Mouse (Mus musculus): Measurements from ENCODE around the gene Mbnl2. TPM values are rescaled to one million over a fixed set of nuclear protein-coding genes. Genes with fewer than 3 reads are reported as not detected.
A peak's percentile ranks its signal among the peaks of the same experiment; 100 is the strongest.
"Not testable (repeated sequence)": the region's sequence is repeated elsewhere in the genome, so short reads cannot be mapped to it uniquely, and the experiment has no call there.

The Mbnl2 gene
- polyA plus RNA-seq, 1 experiment from 2014 or later = 173 TPM

DNA sequence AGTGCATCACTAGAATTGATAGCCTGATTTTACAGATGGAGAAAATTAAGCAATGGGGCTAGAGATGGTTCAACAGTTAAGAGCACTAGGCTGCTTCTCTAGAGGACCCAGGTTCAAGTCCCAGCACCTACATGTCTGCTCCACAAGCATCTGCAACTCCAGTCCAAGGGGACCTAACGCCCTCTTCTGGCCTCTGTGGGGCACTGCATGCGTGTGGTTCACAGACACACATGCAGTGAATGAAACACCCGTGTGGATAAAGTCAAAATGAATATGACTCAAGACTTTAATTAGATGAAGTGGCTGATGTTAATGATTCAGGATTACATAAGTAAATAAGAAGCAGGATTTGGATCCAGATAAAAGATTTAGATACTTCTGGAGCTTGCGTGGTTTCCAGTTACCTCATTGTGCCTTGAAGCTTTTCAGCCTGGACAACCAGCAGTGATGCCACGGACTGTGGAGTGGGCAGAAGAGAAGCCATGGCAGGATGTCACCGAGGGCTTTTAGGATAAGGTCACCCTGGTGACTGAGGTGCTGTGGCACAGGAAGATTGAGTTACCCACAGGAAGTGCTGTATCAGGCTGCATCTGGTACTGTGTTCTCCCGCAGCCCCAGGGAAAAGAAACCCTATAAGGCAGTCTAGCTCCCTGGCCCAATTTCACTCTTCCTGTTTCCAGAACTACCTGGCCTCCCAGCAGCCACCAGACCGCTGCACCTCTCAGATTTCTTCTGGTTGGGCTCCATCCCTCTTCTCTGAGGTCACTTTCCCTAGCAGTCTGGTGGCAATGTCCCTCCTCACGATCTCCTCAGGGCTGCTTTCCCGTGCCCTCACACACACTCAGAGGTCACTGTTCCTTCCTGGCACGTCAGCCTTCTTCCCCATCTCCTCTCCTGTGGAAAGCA, 72.2 kb downstream of the Mbnl2 start:
- 60% methylated on average over 11 of the region's 11 CpGs for WGBS
- peaks cover 8% of the 10 kb centered on the region; the same call in 1 of the 2 replicates for H3K9me3 ChIP-seq (replicated peaks)
- H3K36me3 ChIP-seq = peaks cover 43% of the 10 kb centered on the region
- no peak overlapping the region for H3K4me3 ChIP-seq (replicated peaks)
- no peaks in the 10 kb centered on the region for H3K27me3 ChIP-seq
- no peak overlapping the region for H3K9ac ChIP-seq
- 0 out of 2 replicates have a peak overlapping the region, but pooled peaks have one; percentile 17 for H3K27ac ChIP-seq (replicated peaks)
- H3K4me1 ChIP-seq = peaks cover 16% of the 10 kb centered on the region
- ATAC-seq (ENCODE audit: insufficient number of reproducible peaks, low FRiP score, low TSS enrichment, low read depth) = no peak
- H3K4me2 ChIP-seq (replicated peaks) = no peak overlapping the region

DNA sequence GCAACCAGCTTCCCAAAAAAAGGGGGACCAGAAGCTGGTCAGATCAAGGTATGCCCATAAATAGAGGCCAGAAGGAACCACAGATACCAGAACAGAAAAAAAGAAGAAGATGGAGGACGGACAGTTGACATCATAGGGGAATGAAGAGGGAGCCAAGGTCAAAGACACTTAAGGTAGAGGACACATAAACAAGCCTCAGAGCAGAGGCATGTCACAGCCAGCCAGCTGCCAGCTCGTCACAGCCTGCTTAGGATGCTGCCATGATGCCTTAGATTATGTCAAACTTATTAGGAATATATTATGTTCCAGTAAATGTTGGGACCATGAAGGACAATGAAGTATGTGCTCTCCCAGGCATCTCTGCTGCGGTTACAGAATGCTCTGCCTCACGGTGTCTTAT, 73.9 kb downstream of the Mbnl2 start:
- Histone ChIP-seq H3K4me2 (replicated peaks) (no peak overlapping the region), H3K9ac (no peak overlapping the region), H3K4me3 (replicated peaks) (no peak overlapping the region), H3K27me3 (no peaks in the 10 kb centered on the region), H3K27ac (replicated peaks) (no peak overlapping the region), H3K4me1 (peaks cover 33% of the 10 kb centered on the region), H3K36me3 (peaks cover 40% of the 10 kb centered on the region), H3K9me3 (replicated peaks) (peaks cover 8% of the 10 kb centered on the region; the same call in 1 of the 2 replicates)
- ATAC-seq (ENCODE audit: insufficient number of reproducible peaks, low FRiP score, low TSS enrichment, low read depth) = no peak
- WGBS = 87% methylated on average over 4 of the region's 4 CpGs

DNA sequence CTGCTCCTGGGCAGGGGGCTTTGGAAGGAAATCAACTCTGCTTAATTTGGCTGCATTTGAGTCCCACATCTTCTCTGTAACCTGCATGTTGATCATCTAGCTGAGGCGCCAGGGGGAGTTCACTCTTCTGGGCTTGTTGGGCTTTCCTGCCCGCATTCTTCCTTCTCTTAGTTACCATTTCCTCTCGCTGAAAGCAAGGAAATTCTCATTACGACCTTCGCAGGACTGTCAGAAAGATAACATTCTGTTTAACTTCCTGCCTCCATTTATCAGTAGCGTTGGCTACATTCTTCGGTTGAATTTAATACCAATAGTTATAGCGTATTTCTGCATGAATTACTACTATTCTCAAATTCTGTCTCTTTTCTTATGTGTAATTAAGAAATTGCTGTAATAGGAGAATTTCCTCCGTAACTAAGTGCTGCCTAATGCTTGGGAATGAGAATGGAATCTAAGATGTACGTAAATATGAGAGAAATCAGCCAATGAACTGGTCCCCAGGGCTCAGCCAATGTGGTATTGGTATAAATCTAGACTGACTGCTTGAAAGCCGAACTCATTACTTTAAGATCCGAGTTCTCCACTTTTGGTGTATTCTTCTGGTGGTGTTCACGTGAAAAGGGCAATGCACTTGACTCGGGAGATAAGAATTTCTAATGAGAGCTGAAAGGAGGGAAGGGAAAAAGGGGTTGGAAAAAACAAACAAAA, 76.8 kb downstream of the Mbnl2 start:
- Histone ChIP-seq H3K4me3 (replicated peaks) (no peak overlapping the region), H3K27me3 (no peaks in the 10 kb centered on the region), H3K36me3 (peaks cover 27% of the 10 kb centered on the region), H3K9me3 (replicated peaks) (no peaks in the 10 kb centered on the region), H3K9ac (no peak overlapping the region), H3K4me2 (replicated peaks) (no peak overlapping the region), H3K4me1 (peaks cover 50% of the 10 kb centered on the region), H3K27ac (replicated peaks) (peak overlapping the region; percentile 83)
- no peak for ATAC-seq (ENCODE audit: insufficient number of reproducible peaks, low FRiP score, low TSS enrichment, low read depth)
- 50% methylated on average over 14 of the region's 14 CpGs for WGBS

DNA sequence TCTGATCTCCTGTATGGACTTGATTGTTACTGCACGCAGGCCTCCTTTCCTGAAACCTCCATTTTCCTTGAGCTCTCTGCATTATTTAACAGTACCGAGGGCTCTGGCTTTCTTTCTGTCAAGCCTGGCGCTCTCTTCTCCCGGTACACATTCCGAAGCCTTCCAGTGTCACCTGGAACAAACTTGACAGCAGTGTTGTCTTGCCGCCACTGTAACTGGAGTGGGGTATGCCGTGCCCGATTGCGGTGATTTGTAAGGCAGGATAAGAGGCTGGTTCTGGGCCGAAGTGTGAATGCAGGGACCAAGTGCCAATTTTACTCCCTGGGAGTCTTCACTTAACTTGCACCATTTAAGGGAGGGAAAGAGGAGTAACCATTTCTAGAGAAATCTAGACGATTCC, 77.7 kb downstream of the Mbnl2 start:
- no peak; the same call in 1 of the 2 replicates for ATAC-seq (ENCODE audit: insufficient number of reproducible peaks, low FRiP score, low TSS enrichment, low read depth)
- Histone ChIP-seq H3K27ac (replicated peaks) (peak overlapping the region; percentile 83), H3K36me3 (peaks cover 20% of the 10 kb centered on the region), H3K4me1 (peaks cover 46% of the 10 kb centered on the region), H3K9me3 (replicated peaks) (no peaks in the 10 kb centered on the region), H3K27me3 (no peaks in the 10 kb centered on the region), H3K4me3 (replicated peaks) (no peak overlapping the region), H3K9ac (no peak overlapping the region), H3K4me2 (replicated peaks) (0 out of 2 replicates have a peak overlapping the region, but pooled peaks have one; percentile 15)
- WGBS = 27% methylated on average over 11 of the region's 11 CpGs

DNA sequence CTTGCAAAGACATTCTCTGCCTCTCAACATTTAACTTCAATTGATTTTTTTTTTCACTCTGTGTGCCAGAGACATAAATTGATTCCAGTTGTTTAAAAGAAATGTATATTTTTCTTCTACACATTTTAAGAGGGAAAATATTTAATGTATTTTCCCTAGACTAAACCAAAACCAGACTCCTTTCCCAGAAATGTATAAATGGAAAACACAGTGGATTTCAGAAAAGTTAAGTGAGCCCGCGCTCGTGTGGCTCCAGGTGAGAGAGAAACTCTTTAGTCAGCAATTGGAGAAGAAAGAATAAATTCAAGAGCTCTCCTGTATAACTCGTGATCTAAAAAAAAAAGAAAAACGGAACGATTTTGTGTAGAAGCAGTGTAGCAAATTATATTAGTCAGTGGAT, 79.1 kb downstream of the Mbnl2 start:
- Histone ChIP-seq H3K9ac (no peak overlapping the region), H3K36me3 (0 out of 2 replicates have a peak, but pooled peaks cover 7% of the 10 kb centered on the region), H3K27ac (replicated peaks) (peak overlapping the region; percentile 83), H3K4me2 (replicated peaks) (no peak overlapping the region), H3K9me3 (replicated peaks) (no peaks in the 10 kb centered on the region), H3K4me1 (peaks cover 46% of the 10 kb centered on the region), H3K27me3 (no peaks in the 10 kb centered on the region), H3K4me3 (replicated peaks) (no peak overlapping the region)
- WGBS = 28% methylated on average over 6 of the region's 6 CpGs
- ATAC-seq (ENCODE audit: insufficient number of reproducible peaks, low FRiP score, low TSS enrichment, low read depth) = no peak

DNA sequence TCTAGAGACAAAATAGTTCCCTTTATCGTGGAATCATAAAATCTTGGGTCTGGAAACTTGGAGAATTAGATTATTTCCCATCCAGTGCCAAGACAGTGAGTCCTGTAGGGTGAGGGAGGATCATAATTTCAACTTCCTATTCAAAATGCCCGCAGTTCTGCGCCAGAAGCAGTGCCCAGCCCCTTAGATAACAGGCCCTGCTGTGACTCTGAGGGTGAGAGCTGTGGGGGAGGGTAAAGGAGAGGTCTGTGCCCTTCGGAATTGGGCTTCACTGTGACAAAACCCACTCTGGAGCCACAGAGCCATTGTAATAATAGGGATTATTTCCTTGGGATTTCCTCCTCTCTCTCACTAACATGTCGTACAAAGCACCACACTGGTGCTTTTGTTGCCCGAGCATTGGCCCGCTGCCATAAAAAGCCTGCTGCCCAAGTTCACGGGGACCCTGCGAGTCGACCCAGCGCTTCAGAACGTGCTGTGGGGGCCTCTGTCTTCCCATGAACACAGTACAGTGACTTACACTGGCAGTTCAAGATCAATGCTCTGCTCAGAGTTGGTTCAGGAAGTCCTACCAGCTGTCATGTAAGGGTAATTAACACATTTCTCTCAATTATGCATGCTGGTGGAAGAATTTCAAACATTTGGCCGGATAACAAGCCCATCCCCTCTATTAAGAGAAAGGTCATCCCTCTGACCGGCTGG, 79.7 kb downstream of the Mbnl2 start:
- H3K4me2 ChIP-seq (replicated peaks) = peak overlapping the region; percentile 39
- 0 out of 2 replicates have a peak, but pooled peaks cover 7% of the 10 kb centered on the region for H3K36me3 ChIP-seq
- H3K9me3 ChIP-seq (replicated peaks) = no peaks in the 10 kb centered on the region
- no peak overlapping the region for H3K9ac ChIP-seq
- peak overlapping the region; percentile 88 for H3K27ac ChIP-seq (replicated peaks)
- H3K27me3 ChIP-seq = no peaks in the 10 kb centered on the region
- WGBS = 19% methylated on average over 14 of the region's 14 CpGs
- peak; percentile 76 for ATAC-seq (ENCODE audit: insufficient number of reproducible peaks, low FRiP score, low TSS enrichment, low read depth)
- peaks cover 46% of the 10 kb centered on the region for H3K4me1 ChIP-seq
- no peak overlapping the region for H3K4me3 ChIP-seq (replicated peaks)

DNA sequence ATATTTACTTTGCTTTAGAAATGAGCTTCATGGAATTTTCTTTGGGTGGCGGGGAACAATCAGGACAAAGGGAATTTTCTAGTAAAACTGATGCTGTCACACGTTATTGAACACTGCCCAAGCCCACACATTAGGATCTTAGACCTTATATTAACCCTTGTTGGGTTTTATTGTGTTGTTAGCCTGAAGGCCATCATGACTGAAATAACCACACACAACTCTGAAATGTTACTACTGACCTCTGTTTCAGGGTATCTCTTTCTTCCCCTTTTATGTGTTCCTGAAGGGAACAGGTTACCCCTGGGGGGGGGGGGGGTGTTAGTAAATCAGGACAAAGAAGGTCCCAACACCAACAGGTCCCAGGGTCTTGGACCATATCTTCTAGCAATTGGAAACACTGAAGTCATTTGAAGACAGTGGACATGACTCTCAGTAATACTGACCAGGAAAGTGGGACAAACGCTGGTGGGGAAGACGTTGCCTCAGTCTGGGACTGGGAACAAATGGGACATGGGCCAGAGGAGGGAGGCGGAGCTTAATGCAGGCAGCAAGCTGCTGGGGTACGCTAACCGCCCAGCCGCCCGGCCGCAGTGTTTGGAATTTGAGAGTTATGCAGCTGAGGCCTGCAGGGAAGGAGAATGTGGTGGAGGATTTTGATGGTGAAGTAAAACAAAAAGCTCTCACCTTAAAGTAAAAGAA, 80.4 kb downstream of the Mbnl2 start:
- Histone ChIP-seq H3K27ac (replicated peaks) (peak overlapping the region; percentile 88), H3K4me1 (peaks cover 46% of the 10 kb centered on the region), H3K36me3 (0 out of 2 replicates have a peak, but pooled peaks cover 7% of the 10 kb centered on the region), H3K4me2 (replicated peaks) (no peak overlapping the region; the same call in 1 of the 2 replicates), H3K9ac (no peak overlapping the region), H3K4me3 (replicated peaks) (no peak overlapping the region), H3K27me3 (no peaks in the 10 kb centered on the region), H3K9me3 (replicated peaks) (no peaks in the 10 kb centered on the region)
- ATAC-seq (ENCODE audit: insufficient number of reproducible peaks, low FRiP score, low TSS enrichment, low read depth) = no peak
- WGBS = 72% methylated on average over 10 of the region's 10 CpGs

DNA sequence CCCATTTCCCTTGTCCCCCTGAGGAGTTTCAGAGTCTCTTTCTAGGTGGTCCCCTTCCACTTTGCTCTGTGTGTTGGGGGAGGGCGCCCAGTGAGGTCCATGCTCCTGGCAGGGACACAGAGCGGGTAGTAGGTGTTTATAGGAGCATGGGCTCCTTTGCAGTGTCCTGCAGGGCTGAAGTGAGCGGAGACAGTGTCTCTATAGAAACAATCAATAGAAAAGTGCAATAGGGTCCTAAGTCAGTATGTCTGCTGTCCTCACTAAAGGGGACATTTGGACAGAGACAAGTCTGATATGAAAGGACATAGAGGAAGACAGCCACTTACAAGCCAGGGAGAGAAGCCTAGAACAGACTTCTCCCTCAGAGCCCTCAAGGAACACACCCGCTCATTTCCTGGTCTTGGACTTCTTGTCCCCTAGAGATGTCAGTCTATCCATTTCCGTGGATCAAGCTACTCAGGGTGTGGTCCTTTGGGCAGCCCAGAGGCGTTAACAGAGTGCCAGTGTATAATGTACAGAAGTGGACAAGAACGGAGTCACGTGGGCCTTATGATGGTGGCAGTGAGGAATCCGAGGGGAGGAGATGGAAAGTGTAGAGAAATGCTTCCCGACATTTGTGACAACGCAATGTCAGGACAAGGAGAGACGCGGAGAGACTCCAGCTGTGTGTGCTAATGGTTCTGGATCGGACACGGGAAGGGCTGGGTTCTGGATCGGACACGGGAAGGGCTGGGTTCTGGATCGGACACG, 82.0 kb downstream of the Mbnl2 start:
- no peak overlapping the region for H3K27ac ChIP-seq (replicated peaks)
- H3K27me3 ChIP-seq = no peaks in the 10 kb centered on the region
- H3K4me2 ChIP-seq (replicated peaks) = no peak overlapping the region
- ATAC-seq (ENCODE audit: insufficient number of reproducible peaks, low FRiP score, low TSS enrichment, low read depth) = no peak
- H3K36me3 ChIP-seq = 0 out of 2 replicates have a peak, but pooled peaks cover 7% of the 10 kb centered on the region
- H3K4me1 ChIP-seq = peaks cover 39% of the 10 kb centered on the region
- no peak overlapping the region for H3K4me3 ChIP-seq (replicated peaks)
- H3K9me3 ChIP-seq (replicated peaks) = no peaks in the 10 kb centered on the region
- 97% methylated on average over 18 of the region's 19 CpGs for WGBS
- H3K9ac ChIP-seq = no peak overlapping the region

DNA sequence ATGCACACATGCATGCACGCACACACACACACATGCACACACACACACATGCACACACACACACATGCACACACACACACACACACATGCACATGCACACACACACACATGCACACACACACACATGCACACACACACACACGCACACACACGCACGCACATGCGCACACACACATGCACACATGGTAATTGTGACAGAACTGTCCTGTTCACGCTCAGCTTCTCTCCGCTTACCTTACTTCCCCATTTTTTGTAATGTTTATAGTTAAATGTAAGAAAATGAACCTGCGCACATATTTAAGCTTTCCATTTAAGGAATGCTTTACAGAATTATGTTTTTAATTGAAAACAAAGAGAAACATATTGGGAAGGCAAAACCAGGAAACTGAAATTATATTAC, 84.1 kb downstream of the Mbnl2 start:
- 97% methylated on average over 8 of the region's 8 CpGs for WGBS
- not testable (repeated sequence) for H3K9ac ChIP-seq; H3K9me3 ChIP-seq (replicated peaks); H3K4me2 ChIP-seq (replicated peaks); H3K27ac ChIP-seq (replicated peaks); H3K27me3 ChIP-seq; H3K4me3 ChIP-seq (replicated peaks); ATAC-seq (ENCODE audit: insufficient number of reproducible peaks, low FRiP score, low TSS enrichment, low read depth)
- Histone ChIP-seq H3K36me3 (peaks cover 11% of the 10 kb centered on the region; the same call in 1 of the 2 replicates), H3K4me1 (peaks cover 24% of the 10 kb centered on the region)

DNA sequence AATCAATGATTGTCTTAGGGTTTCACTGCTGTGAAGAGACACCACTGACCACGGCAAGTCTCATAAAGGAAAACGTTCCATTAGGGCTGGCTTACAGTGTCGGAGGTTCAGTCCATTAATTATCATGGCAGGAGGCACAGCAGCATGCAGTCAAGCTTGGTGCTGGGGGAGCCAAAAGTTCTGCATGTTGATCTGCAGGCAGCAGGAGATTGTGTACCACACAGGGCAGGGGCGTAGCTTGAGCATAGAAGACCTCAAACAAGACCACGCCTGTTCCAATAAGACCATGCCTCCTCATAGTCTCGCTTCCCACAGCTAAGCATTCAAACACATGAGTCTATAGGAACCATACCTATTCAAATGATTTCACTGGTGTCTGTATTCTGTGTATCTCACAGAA, 85.7 kb downstream of the Mbnl2 start:
- H3K27me3 ChIP-seq = no peaks in the 10 kb centered on the region
- no peak overlapping the region for H3K4me3 ChIP-seq (replicated peaks)
- peaks cover 11% of the 10 kb centered on the region; the same call in 1 of the 2 replicates for H3K36me3 ChIP-seq
- no peaks in the 10 kb centered on the region for H3K9me3 ChIP-seq (replicated peaks)
- WGBS = 86% methylated on average over 6 of the region's 6 CpGs
- no peak overlapping the region for H3K4me2 ChIP-seq (replicated peaks)
- ATAC-seq (ENCODE audit: insufficient number of reproducible peaks, low FRiP score, low TSS enrichment, low read depth) = no peak
- H3K9ac ChIP-seq = no peak overlapping the region
- H3K4me1 ChIP-seq = peaks cover 11% of the 10 kb centered on the region
- H3K27ac ChIP-seq (replicated peaks) = no peak overlapping the region
